Mouse (Mus musculus): ENCODE results near the gene Il31.

- TF ChIP-seq CHD2 (IDR thresholded peaks at IDR 0.05; ENCODE audit: low read depth, low read length) (no peak), ZNF384 (IDR thresholded peaks at IDR 0.05; ENCODE audit: low read depth, low read length) (no peak), HCFC1 (IDR thresholded peaks at IDR 0.05; ENCODE audit: borderline replicate concordance, insufficient read depth, low read length) (no peak), ZC3H11A (IDR thresholded peaks at IDR 0.05; ENCODE audit: borderline replicate concordance, low read depth, low read length) (no peak), MAFK (IDR thresholded peaks at IDR 0.05; ENCODE audit: insufficient read depth, low read depth, low read length) (no peak)
Observed at GRCm38 (mm10) chr5:123520666-123521065, 31.4 kb upstream of the Il31 start.
